Mouse (Mus musculus) fat pad, adult 2 months (tissue): Measurements from ENCODE around the gene Etv6.

Experiments used
- DNase-seq: peaks from one replicate; pipeline ENCODE4 v3.0.0-alpha.2; 2011; ENCODE audit warnings: low read depth, low spot score; ENCODE audit errors: extremely low read depth

Gene Etv6

GRCm38 (mm10) chr6:134248720-134249119 is 213.2 kb downstream of the Etv6 start:
- DNase-seq = no peak

- DNase-seq = no peak
These were observed 215.3 kb downstream of the Etv6 start for GRCm38 (mm10) chr6:134250764-134251163.

- no peak for DNase-seq
These were observed 215.9 kb downstream of the Etv6 start for GRCm38 (mm10) chr6:134251364-134251763.

- no peak for DNase-seq
These were observed 216.7 kb downstream of the Etv6 start for GRCm38 (mm10) chr6:134252081-134252755.

GRCm38 (mm10) chr6:134256369-134256768 is 220.9 kb downstream of the Etv6 start:
- DNase-seq = no peak

- DNase-seq = no peak
These were observed 224.4 kb downstream of the Etv6 start for GRCm38 (mm10) chr6:134259913-134260312.

- no peak for DNase-seq
These were observed 226.4 kb downstream of the Etv6 start for GRCm38 (mm10) chr6:134261904-134262303.

- DNase-seq = no peak
These were observed 226.9 kb downstream of the Etv6 start for GRCm38 (mm10) chr6:134262383-134262782.

GRCm38 (mm10) chr6:134262911-134263607 is 227.6 kb downstream of the Etv6 start:
- DNase-seq = no peak

- DNase-seq = no peak
These were observed 238.4 kb downstream of the Etv6 start for GRCm38 (mm10) chr6:134273884-134274283.

GRCm38 (mm10) chr6:134276954-134277353 is 241.5 kb downstream of the Etv6 start:
- DNase-seq = no peak

GRCm38 (mm10) chr6:134282095-134282494 is 246.6 kb downstream of the Etv6 start:
- DNase-seq = no peak

GRCm38 (mm10) chr6:134291823-134292222 is 256.3 kb downstream of the Etv6 start:
- DNase-seq = no peak

- DNase-seq = no peak
These were observed 256.9 kb downstream of the Etv6 start for GRCm38 (mm10) chr6:134292404-134292803.

- DNase-seq = no peak
These were observed 258.4 kb downstream of the Etv6 start for GRCm38 (mm10) chr6:134293615-134294508.

GRCm38 (mm10) chr6:134297884-134298619 is 262.6 kb downstream of the Etv6 start:
- DNase-seq = no peak

GRCm38 (mm10) chr6:134301951-134302350 is 266.5 kb downstream of the Etv6 start:
- no peak for DNase-seq

GRCm38 (mm10) chr6:134311346-134311745 is 275.8 kb downstream of the Etv6 start:
- no peak for DNase-seq

GRCm38 (mm10) chr6:134312571-134312970 is 277.1 kb downstream of the Etv6 start:
- DNase-seq = no peak

- no peak for DNase-seq
These were observed 281.9 kb downstream of the Etv6 start for GRCm38 (mm10) chr6:134317371-134317770.
